Mouse (Mus musculus): ENCODE measurements around the gene Tob2.

GRCm38 (mm10) chr15:81857724-81858116 is 876 bp downstream of the Tob2 start:
- TF ChIP-seq CTCF (IDR thresholded peaks at IDR 0.05; ENCODE audit: low read depth): no peak
- TF ChIP-seq EP300 (IDR thresholded peaks at IDR 0.05; ENCODE audit: low read depth): no peak

Measured in heart, postnatal 0 days (tissue).